Mouse (Mus musculus) T-cell, adult 2 months (primary cell): ENCODE data around the gene Kalrn.

Source experiments
- DNase-seq: peaks from one replicate; pipeline ENCODE4 v3.0.0; 2022; ENCODE audit warnings: low spot score

Gene Kalrn

DNA sequence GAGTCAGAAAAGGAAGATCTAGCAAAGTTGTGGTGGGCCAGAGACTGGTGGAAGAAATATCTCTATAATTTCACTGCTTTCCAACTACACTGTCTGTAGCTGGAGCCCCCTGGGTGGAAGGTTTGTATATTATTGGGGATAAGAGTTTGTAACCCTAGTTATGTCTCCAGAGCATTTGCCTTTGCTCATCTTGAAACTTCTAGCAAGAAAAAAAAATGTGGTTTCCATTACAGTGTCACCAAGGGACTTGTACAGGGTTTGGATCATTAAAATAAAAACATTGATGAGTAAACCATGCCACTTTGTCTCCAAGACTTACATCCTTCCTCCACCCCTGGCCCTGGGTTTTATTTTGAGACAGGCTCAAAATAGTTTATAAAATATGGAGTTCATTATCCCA is 71.2 kb downstream of the Kalrn start:
- no peak for DNase-seq

- no peak for DNase-seq
Measured at GRCm38 (mm10) chr16:34494741-34495140, 78.6 kb downstream of the Kalrn start.

GRCm38 (mm10) chr16:34493914-34494313 is 79.4 kb downstream of the Kalrn start:
- no peak for DNase-seq

DNA sequence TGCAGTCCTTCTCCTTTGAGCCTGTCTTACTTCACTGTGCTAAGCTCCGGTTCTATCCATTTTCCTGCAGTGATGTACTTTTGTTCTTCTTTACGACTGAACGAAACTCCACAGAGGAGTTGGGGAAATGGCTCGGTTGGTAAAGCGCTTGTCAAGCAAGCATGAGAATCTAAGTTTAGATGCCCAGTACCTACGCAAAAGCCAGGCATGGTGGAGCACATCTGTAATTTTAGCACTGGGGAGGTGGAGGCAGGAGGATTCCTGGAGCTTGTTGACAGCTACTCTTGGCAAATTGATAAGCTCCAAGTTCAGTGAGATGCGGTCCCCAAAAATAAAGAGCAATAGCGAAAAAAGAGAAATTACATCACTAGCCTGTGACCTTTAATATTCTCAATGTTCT is 82.1 kb downstream of the Kalrn start:
- DNase-seq = no peak

DNA sequence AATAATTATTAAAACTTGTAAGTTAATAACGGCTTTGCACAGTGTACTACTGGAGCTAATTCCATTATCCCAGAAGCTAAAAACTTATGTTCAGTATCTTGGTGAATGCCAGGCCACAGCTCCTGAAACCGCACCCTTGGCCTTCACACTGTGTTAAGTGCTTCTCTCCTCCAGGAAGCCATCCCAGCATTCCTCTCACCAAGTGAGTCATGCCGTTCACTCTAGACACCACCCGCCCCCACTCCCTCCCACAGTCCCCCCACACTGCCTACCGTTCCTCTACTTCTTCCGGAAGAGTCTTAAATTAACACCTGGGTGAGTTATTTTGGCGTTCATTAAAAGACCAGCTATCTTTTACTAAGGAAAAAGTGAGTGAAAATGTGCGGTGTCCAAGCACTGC is 82.8 kb downstream of the Kalrn start:
- DNase-seq = no peak

DNA sequence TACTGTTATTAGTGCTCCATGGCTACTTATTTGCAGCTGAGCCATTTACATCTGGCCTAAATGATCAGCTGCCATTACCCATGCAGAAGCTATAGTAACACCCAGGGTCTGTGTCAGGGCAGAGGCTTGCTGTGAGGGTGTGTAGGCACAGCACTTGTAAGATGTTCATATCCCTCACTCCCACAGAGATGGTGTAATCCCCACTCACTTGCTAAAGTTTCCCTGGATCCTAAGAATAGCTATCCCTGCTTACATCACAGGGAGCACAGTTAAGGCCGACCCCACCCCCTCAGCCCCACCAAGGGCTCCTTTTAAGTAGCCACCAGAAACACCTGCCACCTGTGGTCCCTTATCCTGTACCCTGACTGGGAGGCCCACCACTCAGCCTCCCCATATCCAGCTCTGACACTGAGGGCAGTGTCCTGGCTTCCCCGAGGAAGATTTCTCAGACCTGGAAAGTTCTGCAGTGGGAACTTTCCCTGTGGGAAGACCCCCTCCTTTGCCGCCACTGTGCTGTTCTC is 83.5 kb downstream of the Kalrn start:
- no peak for DNase-seq

DNA sequence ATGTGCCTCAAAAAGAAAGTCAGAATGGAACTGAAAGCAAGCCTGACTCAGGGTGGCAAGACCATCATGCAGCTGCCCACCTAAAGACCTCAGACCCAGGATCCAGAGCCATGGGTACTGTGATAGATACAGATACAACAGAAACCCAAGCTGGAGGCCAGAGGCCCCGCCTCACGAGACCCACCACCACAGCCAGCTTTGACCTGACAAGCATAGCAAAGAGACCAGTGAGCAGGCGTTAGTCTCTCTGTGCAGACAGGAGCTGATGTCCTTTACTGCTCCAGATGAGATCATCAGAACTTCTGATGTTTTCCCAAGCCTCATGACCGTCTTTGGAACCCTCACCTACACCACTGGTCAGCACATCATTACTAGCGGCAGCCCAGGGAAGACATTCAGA is 85.5 kb downstream of the Kalrn start:
- no peak for DNase-seq

DNA sequence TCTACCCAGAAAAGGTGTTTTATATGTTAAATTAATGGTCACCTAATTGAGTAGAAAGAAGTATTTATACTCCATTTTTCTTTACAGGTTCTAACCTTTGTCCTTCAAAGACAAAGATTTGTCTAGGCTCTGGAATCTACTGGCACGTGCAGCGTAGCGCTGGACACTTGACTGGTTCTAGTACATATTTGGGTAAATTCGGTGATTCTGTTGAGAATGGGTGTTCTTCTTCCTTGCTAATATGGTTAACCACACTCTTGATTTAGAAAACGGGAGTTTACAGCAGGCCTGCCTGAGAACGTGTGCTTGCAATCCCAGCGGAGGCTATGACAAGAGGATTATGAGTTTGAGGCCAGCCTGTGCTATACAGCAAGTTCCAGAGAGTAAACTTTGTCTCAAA is 86.1 kb downstream of the Kalrn start:
- DNase-seq = no peak

DNA sequence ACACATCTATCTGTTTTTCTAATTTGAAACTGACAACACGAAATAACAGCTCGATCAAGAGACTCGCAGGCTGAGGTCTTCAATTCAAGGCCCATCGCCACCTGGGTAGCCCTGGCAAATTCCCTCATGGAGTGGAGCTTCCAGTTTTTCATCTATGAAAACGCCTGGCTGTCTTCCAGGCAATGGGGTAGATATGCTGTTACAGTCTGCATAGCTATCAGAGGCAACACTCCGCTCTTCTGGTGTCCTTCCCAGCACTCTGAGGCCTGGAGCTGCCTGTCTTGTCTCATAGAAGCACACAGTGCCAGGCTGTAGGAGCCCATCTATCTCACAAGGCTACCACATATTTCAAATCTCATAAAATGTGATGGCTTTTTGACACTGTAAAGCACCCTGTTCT is 87.8 kb downstream of the Kalrn start:
- no peak for DNase-seq

- no peak for DNase-seq
Measured at GRCm38 (mm10) chr16:34484921-34485320, 88.4 kb downstream of the Kalrn start.

GRCm38 (mm10) chr16:34484213-34484612 is 89.1 kb downstream of the Kalrn start:
- DNase-seq = no peak

- DNase-seq = no peak
Measured at GRCm38 (mm10) chr16:34483716-34484115, 89.6 kb downstream of the Kalrn start.

DNA sequence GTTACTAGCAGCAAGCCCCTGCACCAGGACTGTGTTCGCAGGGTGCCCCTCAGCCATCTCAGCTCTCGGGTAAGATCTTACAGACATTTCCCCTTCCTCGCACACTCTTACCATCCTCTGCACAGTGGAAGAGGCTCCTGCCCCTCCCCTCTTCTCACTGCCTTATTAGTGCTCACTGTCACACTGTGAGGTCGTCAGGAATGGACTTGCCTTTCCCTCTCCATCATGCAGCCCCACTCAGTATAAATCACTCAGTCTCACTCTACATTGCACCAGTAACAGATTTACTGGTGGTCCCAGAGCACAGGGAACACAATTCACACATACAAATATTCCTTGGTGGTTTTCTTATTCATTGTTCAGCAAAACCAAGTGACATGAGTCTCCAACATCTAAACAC is 98.6 kb downstream of the Kalrn start:
- no peak for DNase-seq

DNA sequence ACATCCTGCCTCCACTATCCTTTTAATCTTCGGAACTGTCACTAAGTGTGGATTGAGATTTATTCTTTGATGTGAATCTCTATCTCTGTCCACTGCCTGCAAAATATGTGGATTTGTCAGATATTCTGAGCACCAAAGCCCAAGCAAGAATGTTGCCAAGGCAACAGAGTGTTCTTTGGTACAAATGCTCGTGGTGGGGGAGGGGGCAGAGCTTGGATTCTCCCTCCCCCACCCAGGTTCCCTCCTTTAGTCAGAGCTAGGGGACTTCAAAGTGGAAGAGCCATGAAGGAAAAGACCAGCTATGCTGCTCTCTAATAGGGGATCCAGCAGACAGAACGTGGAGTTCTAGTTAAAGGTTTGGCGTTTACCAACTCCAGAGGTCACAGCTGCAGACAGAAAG is 99.4 kb downstream of the Kalrn start:
- DNase-seq = no peak

DNA sequence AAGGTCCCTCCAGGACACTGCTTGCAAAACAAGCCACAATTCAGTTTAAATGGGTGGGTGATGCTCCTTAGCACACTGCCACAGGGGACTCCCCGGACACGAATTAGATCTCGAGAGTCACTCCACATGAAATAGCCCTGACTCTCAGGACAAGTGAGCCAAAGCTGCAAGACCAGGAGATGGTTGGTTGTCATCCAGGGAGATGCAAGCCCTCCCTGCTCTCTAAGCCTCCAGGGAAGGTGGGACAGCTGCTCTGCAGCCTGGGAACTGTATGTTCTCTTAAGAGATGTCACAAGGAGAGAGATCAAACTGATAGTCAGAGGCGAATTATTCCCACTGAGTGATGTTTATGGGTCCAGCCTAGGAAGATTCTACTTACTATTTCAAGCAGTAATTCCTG is 101.9 kb downstream of the Kalrn start:
- DNase-seq = no peak

DNA sequence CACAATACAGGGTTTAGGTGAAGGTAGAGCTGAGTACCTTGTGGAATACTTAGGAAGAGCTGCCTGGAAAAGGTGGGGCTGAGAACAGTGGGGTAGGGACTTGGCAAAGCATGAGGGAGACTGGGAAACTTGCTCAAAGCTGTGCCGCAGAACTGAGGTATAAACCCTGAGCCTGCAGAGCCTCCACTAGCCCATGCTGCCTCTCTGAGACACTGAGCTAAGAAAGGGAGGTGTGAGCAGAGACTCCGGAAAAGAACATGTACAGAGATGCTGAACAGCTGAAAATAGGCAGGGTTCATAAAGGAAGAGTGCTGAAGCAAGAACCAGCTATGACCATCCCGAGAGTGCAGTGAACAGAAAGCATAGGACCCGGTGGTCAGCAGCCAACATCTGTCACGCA is 103.0 kb downstream of the Kalrn start:
- DNase-seq = no peak

DNA sequence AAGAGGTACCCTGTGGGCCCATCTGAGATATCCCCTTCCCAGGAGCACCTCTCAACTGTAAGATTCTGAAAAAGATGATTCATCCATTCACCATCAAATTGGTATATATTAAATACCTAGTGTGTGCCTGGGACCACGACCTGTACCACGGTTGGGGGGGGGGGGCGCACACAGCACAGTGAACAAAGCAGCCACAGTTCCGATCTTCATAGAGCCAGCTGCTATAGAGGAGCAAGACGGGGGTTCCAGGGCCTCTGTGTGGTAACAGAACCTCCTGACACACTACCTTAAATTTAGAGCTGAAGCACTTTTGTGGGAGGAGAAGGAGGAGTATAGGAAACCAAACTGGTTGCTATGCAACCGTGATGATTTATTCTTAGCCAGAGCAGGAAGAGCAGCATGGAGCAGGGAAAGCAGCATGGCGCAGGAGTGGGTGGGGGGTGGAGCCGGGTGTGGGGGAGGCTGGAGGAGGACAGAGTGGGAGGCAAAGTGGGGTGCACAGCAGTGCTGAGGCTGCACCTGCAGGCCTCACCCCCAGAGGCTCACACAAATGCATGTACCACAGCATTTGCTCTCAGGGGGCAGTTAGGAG is 104.0 kb downstream of the Kalrn start:
- no peak for DNase-seq

DNA sequence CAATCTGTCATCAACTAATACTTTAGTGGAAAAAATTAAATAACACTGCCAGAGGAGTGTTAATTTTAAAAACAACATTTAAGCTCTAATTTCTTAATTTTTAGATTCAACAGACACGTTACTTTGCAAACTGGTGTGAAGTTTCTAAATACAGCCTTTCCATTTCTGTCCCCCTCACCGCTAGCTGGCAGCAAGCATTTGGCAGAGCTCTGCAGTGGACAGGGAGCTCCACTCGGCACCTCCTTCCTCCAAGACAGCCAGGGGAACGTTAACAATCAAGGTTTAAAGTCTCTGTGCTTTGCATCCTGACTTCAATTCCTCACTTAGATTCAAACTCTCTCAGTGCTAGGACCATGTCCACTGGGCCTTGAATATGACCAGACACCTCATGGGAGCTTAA is 106.7 kb downstream of the Kalrn start:
- DNase-seq = no peak

DNA sequence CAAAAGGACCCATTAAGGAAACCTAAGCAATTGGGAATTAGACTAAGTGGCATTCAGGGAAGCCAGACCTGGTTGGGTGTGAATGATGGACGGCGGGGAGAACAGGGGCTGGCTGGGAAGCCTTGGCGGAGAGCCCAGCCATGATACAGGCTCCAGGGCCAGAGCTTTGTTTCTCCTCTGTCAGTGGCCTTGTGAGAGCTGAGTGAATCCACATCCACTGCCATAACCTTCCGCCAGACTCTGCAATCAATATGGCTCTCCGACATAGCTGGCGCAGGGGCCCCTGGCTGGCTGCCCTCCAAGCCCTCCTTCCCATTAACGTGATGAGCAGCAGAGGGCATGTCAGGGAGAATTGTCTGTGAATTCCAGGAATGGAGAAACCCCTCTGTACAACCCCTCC is 117.0 kb downstream of the Kalrn start:
- DNase-seq = no peak

DNA sequence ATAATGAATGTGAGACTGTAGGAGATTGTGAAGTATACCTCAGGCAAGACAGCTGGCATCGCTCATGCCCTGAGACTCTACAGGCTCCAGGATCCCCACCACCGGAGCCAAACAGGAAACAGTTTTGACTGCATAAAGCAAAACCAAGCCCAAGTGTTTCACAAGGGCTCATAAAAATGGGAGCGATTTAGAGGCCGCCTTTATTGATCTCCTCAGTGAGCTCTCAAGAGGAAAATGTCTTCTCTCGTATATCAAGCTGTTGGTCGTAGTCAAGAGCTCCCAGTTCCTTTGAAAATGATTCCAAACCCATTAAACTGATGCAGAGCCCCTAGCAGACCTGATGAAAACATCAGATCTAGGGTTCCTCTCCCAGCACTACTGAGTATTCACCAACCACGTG is 127.7 kb downstream of the Kalrn start:
- no peak for DNase-seq

- DNase-seq = no peak
Measured at GRCm38 (mm10) chr16:34441704-34442103, 131.6 kb downstream of the Kalrn start.

DNA sequence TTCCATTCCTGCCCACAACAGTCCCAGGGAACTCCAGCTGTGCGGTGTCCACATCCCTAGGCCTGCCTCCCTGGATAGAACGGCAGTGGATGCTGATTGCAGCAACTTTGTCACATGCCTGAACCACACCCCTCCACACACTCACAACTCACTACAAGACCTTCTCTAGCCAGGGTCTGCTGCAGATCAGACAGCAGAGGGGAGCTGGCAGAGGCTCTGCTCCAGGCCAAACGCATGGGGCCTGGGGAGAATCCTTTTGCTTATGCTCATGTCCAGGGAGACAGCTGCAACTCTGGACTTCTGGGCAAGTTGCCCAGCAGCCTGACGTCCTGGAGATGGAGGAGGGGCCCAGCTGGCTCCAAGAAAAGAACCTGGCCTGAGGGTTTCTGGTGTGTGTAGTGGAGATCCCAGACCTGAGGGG is 132.3 kb downstream of the Kalrn start:
- DNase-seq = no peak

GRCm38 (mm10) chr16:34440019-34440615 is 133.2 kb downstream of the Kalrn start:
- no peak for DNase-seq

DNA sequence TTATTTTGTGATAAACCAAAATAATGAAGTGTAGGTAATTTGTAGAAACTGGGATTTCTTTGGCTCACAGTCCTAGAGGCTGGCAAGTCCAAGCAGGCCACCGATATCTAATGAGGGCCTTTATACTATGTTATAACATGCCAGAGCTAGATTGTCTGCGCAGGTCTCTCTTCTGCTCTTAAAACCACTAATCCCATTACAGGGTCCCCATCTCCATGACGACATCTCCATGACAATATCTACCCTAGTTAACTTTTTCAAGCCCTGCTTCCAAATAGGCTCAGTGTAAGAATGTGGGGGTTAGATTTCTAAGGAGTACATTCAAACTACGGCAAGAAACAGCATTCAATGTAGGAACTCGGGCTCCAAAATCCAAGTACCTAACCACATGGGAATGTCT is 143.2 kb downstream of the Kalrn start:
- no peak for DNase-seq
